Mouse (Mus musculus): ENCODE results near the gene Nek9.

Nek9 gene

DNA sequence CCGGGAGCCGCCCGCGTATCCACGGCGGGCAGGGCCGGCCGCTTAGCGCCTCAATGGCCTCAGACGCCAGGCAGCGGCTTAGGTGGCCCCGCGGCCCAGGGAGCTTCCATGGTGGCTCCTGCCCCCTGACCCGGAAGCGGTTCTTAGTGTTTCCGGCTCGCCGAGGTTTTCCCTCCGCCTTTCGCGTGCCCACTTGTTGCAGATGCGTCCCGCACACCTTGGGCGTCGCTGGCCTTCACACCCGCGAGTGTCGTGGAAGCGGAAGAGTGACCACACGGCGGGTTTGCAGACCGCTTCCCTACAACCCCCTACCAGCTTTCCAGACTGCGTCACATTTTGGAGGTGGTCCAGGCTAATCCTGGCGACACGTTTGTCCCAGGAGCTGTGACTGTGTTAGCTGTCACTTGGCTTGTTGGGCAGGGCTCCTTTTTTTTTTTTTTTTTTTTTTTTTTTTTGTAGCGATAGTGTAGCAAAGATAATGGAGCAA, at the start of gene Nek9:
TSS of gene Nek9 (minus strand) at position 120 of the 487 bp plus-strand sequence.
- DNase-seq = peak; percentile 96 to 97

DNA sequence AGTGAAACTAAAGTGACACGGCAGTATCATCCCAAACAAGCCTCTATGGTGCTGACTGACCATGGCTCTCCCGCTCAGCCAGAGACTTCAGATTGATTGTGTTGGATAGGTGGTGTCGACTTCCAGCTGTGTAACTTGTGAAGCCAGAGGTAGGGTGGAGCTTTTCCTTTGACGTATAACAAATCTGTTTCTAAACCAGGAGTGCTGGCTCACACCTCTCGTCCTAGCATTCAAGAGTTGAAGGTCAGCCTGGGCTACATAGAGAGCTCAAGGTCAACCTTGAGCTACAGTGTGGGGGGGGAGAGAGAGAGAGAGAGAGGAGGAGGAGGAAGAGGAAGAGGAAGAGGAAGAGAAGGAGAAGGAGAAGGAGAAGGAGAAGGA, 46.8 kb upstream of the Nek9 start:
- no peak for DNase-seq

DNA sequence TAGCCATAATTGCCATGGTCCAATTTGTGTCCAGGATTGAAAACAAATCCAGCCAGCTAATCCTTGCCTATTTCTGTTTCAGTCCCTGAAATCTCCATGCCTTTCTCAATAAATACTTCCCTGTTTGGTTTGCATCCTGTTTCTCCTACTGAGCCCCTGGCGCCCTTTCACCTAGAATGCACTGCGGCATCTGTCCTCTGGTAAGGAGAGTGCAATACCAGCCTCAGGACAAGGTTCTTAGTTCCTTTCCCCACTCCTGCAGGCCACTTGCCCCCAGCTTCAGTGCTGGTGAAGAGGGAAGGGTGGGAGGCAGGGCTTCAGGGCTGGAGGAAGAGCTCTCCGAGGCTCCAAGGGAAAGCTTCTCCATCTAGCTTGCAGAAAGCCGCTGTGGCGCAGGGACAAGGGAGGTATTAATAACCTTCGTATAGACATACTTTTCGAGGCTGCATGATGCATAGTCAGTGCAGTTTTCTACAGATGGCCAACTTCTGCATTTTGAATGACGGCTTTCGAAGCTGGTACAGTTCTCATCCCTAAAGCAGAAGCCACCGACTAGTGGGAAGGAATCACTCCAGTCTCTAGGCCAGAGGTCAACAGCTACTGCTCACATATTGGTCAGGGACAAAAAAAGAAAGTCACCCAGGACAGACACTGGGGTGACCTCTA, 46.3 kb upstream of the Nek9 start:
- DNase-seq = no peak

DNA sequence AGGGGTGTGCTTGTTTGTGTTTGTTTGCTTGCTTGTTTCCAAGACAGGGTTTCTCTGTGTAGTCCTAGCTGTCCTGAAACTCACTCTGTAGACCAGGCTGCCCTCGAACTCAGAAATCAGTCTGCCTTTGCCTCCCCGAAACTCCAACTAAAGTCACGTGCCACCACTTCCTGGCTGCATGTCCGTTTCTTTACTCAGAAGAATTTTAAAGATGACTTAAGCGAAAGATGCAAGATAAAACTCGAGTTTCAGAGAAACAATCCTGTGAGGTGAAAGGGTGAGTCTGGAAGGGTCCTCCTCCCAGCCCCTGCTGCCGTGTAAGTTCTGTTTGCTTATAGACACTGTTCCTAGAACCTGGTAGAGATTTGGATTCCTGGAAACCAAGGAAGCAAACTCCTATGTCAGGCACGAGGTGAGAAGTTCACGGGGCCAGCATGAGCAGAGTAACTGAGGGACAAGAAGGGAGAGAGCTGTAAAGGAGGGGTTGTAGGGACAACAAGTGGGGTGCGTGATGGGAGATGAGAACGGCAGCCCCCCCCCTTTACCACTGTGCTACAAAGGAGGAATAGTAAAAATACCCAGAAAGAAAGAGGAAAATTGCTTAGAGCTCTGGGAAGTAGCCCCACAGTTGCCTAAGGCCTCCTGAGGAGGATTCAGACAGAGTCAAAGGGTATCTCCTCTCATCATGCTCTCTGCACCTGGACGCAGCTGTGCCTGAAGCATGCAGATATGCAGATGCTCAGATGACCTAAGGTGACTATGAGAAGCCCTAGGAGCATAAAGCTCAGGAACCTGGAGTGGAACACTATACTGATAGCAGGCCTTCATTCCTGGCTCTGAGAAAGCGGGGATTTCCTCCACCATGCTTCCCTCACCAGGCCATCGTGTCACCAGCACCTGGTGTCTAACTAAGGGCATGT, 43.9 kb upstream of the Nek9 start:
- no peak for DNase-seq

DNA sequence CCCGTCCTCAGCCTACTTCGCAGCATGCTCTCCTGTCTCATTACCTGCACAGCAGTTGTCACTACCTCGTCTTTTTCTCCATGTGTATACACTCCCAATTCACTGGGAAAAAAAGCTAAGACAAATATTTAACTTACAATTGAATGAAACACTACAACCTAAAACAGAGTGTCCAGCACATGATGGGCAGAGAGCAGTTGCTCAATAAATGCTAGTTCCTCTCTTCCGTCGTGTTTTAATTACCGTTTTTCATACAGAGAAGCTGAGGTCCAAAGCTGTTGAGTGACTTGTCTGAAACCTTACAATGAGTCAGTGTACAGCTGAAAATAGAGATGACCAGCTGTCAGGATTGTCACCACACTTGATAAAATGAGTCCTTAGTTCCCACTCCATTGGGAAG, 42.4 kb upstream of the Nek9 start:
- no peak for DNase-seq

DNA sequence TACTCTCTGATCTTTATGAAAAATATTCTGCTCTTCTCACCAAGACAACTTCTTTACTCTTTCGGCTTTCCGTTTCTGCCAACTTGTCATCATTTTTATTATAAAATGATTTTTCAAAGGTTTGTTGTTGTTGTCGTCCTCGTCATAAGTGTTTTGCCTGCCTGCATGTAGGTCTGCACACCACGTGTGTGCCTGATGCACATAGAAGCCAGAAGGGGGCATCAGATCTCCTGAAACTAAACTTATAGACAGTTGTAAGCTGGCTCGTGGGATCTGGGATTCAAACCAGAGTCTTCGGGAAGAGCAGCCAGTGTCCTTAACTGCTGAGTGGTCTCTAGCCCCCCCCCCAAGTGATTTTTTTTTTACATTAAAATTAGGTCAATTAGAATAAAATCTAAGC, 41.8 kb upstream of the Nek9 start:
- DNase-seq = no peak

DNA sequence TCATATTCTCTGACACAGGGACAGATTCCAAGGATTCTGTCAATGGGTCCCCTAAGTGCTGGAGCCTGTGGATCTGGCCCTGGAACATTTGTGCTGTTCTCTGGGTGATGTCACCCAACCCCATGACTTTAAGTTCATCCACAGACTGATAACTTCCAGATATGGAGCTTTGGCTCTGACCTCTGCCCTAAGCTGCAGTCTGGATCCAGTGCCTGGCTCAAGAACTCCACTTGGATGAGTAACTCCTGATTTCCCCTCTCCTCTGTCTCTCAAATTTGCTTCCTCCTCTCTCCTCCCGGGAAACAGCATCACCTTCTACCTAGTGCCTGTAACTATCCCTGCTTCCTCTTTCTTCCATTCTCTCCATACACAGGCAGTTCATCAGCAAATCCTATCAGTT, 41.1 kb upstream of the Nek9 start:
- peak in 1 of 2 experiments; percentile 37 for DNase-seq

DNA sequence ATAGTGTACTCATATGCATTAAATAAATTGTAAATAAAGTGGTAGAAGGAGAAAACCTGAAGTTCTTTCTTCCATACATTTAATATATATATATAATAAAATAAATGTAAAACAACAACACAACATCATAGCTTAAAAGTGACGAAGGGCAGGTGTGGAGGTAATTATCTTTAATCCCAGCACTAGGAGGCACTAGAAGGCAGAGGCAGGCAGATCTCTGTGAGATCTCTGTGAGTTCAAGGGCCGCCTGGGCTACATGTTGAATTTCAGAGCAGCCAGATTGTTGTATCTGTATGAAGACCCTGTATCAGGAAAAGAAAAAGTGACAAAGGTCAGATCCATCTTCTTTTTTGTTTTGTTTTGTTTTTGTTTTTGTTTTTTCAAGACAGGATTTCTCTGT, 39.1 kb upstream of the Nek9 start:
- DNase-seq = no peak

DNA sequence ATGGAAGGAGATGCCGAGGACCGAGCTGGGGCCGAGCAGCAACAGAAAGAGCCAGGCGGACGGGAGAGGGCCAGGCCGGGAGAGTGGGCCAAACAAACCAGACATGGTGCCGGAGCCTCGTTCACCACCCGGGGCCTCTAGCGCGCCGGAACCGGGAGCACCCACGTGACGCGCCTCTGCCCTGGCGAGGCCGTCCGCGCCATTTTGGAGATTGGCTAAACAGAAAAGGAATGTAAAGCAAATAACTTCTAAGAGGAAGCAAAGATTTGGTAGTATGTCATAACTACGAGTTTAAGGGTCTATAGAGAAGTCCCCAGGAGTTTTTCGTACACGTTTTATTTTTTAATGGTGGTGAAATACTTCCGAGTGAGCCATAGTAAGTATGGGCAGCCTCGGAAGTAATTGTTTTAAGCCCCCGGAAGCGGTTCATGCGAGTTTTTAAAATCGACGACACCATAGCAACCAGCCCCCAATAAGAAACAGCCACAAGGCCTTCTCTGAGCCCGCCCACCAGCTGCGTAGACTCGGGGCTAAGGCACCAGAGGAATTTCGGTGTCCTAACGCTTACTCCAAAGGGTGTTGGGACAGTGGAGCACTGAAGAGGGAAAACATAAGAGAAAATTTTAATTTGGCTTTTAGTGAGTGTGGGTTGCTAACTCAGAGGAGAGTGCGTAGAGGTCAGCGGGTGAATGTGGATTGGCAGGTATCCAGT, 35.6 kb upstream of the Nek9 start, which contains the start of gene Tmed10:
TSS of gene Tmed10 (minus strand) at position 287 of the 712 bp plus-strand sequence.
- peak; percentile 93 to 96 for DNase-seq

DNA sequence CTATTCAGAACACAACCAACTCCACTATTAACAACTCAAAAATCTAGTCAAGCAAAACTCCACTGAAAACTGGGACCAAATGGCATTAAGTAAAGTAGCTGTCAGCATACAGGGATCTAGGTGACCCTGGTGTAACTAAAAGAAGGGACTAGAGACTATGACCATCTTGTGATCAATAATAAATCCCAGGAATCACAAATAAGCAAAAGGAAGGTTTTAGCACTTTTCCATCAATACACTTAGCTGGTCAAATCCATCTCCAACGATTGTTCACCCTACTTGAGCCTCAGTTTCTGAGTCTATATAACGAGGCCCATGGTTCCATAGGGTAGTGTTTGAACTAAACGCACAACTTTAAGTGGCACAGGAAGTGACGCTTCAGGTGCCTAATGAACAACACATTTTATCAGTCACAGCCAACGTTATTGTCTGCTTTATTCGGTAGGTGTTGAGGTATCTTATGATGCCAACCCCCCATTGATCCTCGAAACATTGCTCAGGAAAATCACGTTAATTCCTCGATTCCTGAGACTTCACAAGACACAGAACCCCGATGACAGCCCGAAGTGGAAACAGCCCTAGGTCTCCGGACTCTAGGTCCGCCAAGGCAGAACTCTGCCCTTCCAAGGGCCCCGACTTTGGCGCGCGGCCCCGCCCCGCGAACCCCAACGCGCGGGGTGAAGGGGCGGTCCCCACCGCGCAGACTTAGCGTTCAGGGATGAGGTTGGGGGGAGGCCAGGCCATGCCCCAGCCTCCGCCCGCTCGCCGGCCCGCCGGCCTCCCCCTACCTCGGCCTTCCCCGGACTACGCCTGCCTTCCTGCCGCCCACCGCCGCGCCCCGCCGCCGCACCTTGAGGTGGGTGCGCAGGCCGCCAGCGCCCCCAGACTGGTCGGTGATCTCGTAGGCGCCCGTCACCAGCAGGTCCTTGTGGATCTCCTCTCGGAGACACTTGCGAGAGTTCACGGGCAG, 34.7 kb upstream of the Nek9 start:
- peak; percentile 66 to 88 for DNase-seq

DNA sequence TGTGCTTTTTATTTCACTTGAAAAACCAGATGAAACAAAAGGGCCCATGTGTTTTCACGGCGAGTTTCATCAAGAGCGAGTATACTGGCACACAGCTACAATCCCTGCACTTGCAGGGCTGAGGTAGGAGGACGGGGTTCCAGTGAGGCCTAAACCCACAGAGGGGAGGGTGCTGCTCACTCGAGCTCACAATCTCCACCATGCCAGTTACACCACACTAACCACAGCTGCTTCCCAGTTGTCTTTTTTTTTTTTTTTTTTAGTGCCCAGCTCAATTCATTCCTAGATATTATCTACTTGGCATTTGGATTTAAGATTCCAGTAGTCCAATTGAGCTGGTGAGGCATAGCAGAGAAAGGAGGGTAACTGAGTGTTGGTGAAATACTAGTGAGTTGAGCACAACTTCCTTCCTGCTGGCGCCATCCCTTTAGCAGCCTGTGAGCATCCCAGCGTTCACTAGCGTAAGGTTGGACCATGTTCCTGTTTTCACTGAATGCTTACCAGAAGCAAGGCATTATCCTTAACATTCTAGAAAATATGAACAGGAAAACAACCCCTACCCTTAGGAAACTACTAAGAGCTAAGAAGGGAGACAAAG, 33.0 kb upstream of the Nek9 start:
- DNase-seq = no peak

DNA sequence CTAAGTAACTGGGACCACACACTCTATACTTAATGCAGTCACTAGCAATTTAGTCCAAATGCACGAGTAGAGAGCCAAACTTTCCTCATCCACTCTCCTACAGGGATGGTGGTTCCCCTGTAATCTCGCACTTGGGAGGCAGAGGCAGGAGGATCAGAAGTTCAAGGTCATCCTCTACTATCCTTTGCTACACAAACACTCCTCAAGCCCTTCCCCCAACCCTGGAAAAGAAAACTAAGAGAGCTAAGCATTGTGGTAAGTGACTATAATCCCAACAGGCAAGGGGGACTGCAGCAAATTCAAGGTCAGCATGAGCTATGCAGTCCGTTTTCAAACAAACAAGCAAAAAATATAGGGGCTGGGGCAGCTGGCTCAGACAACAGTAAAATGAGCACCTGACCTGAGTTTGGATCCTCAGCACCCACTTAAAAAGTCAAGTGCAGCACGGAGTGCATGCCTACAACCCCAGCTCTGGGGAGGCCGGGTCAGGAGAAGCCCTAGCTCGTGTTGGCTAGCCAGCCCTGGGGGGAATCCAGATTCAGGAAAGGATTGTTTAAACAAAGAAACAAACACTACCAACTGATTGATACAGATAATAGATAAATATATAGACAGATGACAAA, 29.4 kb upstream of the Nek9 start:
- no peak for DNase-seq

DNA sequence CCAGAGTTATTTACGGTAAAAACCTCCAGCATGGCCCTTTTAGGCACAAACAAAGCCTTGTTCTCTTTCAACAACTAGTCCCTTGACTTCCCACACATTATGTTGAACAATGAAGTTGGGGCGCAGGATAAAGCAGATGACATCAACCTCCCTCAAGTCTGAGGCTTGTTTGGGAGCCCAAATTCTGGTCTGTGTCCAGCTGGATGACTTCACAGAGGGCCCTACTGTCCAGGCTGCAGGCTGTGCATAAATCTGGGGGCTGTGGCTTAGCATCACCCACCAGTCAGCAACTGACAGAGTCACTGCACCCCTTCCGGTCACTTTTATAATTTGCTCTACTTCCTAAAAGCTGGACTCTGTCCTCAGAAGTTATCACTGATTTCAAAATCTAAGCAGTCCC, 27.1 kb upstream of the Nek9 start:
- peak in 1 of 2 experiments; percentile 40 for DNase-seq

DNA sequence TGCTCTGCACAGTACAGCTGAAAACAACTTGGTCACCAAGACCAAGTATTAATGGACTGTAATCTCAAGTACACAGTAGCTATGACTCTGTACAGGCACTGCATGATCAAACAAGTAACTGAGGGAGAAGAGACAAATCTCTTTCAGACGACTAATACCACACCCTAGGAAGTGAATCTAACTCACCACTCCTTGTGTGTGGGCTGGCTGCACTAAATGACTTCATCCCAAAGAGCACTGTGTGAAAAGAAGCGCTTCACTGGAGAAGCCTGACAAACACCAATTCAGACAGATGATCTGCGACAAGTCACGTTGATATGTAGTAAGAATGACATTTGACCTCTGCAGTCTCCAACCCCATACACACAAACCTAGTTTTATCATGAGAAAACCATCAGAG, 23.3 kb upstream of the Nek9 start:
- DNase-seq = no peak

DNA sequence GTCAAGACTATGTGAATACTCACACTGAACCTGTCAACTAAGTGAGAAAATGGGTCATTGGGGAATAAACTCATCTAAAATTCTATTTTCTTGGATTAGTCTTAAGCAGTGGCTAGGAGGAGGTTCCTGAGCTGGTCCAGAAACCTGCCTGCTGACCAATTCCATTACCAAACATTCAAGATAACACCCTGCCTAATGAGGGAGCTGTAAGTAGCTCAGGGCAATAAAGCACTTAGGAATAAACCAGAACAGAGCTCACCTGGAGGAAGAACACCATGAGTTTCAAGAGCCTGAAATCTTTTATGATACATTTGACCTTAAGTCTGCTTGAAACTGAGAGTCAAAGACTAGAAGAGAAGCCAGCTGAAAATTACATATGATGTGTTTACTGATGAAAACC, 22.4 kb upstream of the Nek9 start:
- no peak for DNase-seq

DNA sequence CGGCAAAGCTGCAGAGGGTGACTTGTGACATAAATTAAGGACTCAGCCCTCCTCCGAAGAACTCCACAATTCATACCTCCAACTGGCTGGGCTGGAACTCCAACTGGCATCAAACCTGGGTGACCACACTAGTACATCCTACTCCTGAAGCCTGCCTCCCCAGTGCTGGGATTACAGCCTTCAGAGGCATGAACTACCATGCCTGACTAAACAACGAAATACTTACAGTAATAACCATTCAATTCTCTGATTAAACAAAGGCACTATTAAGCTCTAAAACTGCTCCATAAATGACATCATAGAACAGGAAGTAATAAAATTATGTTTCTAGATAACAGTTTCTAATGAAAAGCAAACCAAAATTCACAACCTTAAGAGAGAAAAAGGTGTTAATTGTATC, 22.0 kb upstream of the Nek9 start:
- DNase-seq = no peak

DNA sequence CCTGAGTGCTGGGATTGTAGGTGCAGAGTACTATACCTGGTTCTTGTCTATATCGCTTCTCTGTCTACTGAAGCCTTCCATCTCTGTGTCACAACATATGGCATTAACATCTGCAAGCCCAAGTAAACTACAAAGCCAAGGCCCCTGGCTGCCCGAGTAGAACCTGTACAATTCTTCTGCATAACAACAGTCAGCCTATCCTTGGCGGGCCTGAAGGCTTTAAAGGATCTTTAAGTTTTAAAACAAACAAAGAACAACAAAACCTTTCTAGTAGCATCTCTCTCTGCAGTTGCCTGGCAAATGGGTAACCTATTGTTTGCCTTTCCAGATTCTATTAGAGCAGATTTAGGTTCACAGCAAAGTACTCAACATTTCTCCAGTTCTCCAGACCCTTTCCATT, 14.9 kb upstream of the Nek9 start:
- no peak for DNase-seq

DNA sequence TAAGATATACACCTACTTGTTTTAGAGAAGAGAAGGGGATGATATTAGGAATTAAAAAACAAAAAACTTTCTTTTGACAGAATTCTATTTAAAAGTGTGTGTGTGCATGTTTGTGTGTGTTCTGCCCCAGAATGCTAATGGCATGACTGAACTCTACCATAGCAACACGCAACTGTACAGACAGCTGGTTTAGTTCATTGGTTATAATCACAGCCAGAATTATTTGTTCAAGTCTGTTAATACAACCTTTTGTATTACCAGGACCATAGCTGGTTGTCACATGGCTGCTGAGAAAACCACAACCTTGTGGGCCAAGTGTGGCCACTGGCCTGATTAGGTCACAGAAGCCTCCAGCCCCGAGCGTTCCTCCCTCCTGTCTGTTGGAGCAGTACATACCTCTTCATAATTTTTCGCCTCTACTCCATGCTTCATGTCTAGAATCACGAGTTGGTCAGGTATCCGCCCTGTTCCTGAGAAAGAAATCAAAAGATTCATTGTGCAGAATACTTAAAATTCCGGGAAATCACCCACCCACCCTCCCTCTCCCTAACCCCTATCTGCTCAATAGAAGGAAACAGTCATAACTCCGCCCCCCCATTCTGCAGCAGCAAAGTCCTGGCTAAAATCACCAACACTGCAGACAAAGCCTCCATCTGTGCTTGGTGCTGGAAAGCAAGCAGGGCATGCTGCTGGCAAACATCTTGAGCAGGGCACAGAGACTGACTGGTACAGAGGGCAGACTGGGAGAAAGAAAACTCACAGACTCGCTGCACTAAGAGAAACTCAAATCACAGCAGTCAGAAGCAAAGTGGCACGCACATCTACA, 11.5 kb upstream of the Nek9 start:
- peak in 1 of 2 experiments; percentile 43 for DNase-seq

DNA sequence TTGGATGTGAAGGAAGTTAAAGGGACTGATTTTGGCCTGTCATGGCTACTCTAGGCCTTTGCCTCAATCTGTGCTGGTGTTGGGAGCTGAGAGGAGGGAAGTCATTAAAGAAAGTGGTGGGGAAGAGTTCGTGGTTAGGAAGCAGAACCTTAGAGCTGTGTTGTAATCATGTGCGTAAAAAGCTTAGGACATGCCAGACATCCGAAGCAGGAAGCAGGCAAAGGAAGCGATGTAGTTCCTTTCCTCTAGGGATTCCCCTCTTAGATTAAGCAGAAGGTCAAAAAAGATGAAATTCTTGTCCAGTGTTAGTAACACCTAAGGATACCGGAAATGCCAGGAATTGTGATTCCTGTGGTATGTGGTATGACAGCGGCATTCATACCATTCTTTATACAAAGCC, 9.2 kb upstream of the Nek9 start:
- DNase-seq = no peak

DNA sequence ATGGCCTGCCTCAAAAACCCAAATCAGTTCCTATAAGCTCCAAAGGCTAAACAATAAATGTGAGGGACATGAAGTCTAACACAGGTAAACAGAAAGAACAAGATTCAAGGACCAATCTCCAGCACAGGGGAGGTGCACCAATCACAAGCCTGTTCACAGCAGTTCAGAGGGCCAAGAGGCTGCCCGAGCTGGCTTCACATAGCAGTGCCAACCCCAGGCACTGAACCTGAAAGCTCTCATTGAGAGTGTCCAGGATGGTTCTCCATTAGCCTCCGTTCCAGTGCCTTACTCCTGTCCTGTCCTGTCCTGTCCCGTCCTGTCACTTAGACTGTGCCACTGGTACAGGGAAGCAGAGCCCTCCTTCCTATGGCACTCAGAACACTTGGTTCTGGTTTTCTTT, 8.0 kb upstream of the Nek9 start:
- peak in 1 of 2 experiments; percentile 70 for DNase-seq

Measured in kidney, postnatal 25 days (tissue).